Mouse (Mus musculus) bone marrow, adult 2 months (tissue): ENCODE measurements at regions not wholly inside any gene's neighbourhood (a gene's known extent, or its start where the extent isn't known, plus 50 kb on each side); places are given as distances from the start of the nearest gene placed in this dataset.

Source experiments
- H3K27ac ChIP-seq: fragments of 200-500 bp; 2 replicates; pipeline ENCODE4 v1.5.1; 2012; ENCODE audit warnings: low read depth, mild to moderate bottlenecking, control low read depth, inconsistent platforms, low read length; ENCODE audit not compliant: control insufficient read depth, poor library complexity, insufficient read depth
- H3K4me1 ChIP-seq: fragments of 200-500 bp; 2 replicates; pipeline ENCODE4 v1.6.1; 2011; ENCODE audit warnings: low read length; ENCODE audit not compliant: control insufficient read depth, insufficient read depth
- H3K4me3 ChIP-seq: fragments of 200-500 bp; replicated peaks from 2 replicates; pipeline ENCODE3; 2011; ENCODE audit warnings: mild to moderate bottlenecking, low read depth, low read length, control low read depth; ENCODE audit not compliant: control insufficient read depth
- CTCF ChIP-seq: fragments of 200-500 bp; IDR thresholded peaks from 2 replicates; pipeline ENCODE4 v1.5.1; 2011; ENCODE audit warnings: low read length, control low read depth; ENCODE audit not compliant: control insufficient read depth, insufficient read depth
- POLR2A ChIP-seq: fragments of 200-500 bp; IDR thresholded peaks from 2 replicates; pipeline ENCODE4 v1.6.1; 2011; ENCODE audit warnings: low read depth, mild to moderate bottlenecking, control low read depth, low read length, borderline replicate concordance; ENCODE audit not compliant: control insufficient read depth
- WGBS: fragments of 180-500 bp; shearing (Covaris S2); methylation state at CpG from one replicate; pipeline ENCODE4 v1.1.7; 2018; 5-methylcytosine and 5-hydroxymethylcytosine counted together

GRCm38 (mm10) chr19:14343890-14344289 is 254.0 kb downstream of the Tle4 start:
- 21% methylated on average over 5 of the region's 5 CpGs for WGBS

GRCm38 (mm10) chr19:14344467-14344866 is 253.4 kb downstream of the Tle4 start:
- H3K27ac ChIP-seq, result no peak overlapping the region
- WGBS, result 26% methylated on average over 3 of the region's 3 CpGs
- H3K4me1 ChIP-seq, result no peaks in the 10 kb centered on the region; the same call in 1 of the 2 replicates
- TF ChIP-seq POLR2A, result no peak
- no peak for TF ChIP-seq CTCF
- H3K4me3 ChIP-seq, result no peak overlapping the region

More at GRCm38 (mm10) chr19:14343890-14344289, 254.0 kb downstream of the Tle4 start:
- no peaks in the 10 kb centered on the region; the same call in 1 of the 2 replicates for H3K4me1 ChIP-seq
- H3K27ac ChIP-seq, result no peak overlapping the region
- TF ChIP-seq CTCF (no peak), POLR2A (no peak)
- no peak overlapping the region for H3K4me3 ChIP-seq

DNA sequence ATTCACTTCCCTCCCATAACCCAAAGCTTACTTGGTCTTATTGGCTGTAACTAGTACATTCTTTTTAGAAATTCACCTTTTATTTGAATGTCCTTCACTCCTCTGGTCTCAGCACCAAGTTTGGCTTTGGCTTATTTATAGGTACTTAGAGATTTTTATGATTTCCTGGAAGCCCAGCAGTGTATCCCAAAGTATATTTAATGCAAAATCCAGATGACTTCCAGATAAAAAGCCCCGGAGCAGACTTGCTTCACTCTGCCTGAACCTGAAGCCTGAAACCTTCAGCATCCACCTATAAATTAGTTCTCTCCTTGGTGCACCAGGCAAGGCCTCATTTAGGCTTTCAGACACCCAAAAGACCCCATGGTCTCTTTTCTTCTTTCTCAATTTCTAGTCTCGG is 250.8 kb downstream of the Tle4 start:
- 64% methylated on average over 2 of the region's 2 CpGs for WGBS
- Histone ChIP-seq H3K27ac (no peak overlapping the region), H3K4me3 (no peak overlapping the region), H3K4me1 (no peaks in the 10 kb centered on the region; the same call in 1 of the 2 replicates)
- no peak for TF ChIP-seq CTCF
- no peak for TF ChIP-seq POLR2A

DNA sequence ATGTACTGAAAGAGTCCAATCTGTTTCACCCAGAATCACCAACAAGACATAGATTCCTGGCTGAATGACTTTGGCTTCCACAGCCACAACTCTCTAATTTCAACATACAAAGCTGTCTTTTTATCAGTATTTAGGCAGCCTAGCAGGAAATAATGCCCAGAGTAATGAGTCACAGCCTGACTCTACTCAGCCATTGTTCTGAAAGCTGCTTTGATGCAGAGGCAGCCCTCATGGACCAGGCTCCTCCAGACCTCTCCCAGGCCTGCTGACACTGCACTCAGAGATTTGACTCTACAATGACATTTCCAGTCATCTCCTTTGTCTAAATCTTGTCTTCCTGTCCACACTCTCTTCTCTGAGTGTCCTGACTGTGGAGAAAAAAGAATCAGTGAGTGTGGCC is 250.4 kb downstream of the Tle4 start:
- TF ChIP-seq CTCF, result no peak
- TF ChIP-seq POLR2A, result no peak
- Histone ChIP-seq H3K4me1 (no peaks in the 10 kb centered on the region; the same call in 1 of the 2 replicates), H3K27ac (no peak overlapping the region), H3K4me3 (no peak overlapping the region)

GRCm38 (mm10) chr19:14349753-14350152 is 248.1 kb downstream of the Tle4 start:
- TF ChIP-seq POLR2A (no peak), CTCF (no peak)
- 82% methylated on average over 2 of the region's 2 CpGs for WGBS
- Histone ChIP-seq H3K27ac (no peak overlapping the region), H3K4me3 (no peak overlapping the region), H3K4me1 (no peaks in the 10 kb centered on the region; the same call in 1 of the 2 replicates)

- TF ChIP-seq POLR2A (no peak), CTCF (no peak)
- H3K27ac ChIP-seq, result no peak overlapping the region
- no peak overlapping the region for H3K4me3 ChIP-seq
- WGBS, result 28% methylated on average over 4 of the region's 4 CpGs
- H3K4me1 ChIP-seq, result no peaks in the 10 kb centered on the region; the same call in 1 of the 2 replicates
Observed at GRCm38 (mm10) chr19:14351728-14352340, 246.0 kb downstream of the Tle4 start.

DNA sequence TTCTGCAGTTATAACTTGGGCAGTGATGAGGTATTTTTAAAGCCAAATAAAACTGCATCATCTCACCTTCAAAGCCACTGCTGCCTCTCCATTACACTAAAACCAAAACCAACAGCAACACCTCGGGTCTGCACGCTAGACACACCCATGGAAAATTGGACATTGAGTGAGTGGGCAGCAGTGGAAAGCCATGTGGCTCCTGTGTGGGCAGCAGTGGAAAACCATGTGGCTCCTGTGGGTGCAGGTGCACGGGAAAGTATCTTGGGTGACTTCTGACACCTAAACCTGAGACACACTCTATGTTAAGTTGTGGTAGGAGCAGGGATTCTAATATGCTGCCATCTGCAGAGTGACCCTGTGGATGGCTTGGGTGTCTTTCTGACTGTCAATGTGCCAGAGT is 245.3 kb downstream of the Tle4 start:
- Histone ChIP-seq H3K27ac (no peak overlapping the region), H3K4me1 (no peaks in the 10 kb centered on the region; the same call in 1 of the 2 replicates), H3K4me3 (no peak overlapping the region)
- WGBS, result 73% methylated on average over 3 of the region's 3 CpGs
- TF ChIP-seq POLR2A (no peak), CTCF (no peak)

DNA sequence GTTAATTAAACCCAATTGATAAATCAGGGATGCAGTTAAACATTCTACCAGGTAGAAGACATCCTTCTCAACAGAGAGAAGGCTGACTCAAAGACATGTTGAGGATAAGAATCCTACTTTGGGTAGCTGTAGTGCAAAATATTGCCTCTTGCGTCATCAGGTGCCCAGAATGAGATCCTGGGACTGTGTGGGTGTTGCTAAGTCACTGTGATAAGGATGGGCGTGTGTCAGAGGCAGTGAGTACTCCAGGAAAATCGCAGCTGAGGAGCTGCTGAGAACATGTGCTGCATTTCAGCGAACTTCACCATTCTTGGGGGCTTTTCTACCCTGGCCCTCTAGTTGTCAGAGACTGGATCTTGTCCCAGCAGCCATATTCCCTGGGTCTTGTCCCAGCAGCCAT is 244.7 kb downstream of the Tle4 start:
- Histone ChIP-seq H3K4me3 (no peak overlapping the region), H3K27ac (no peak overlapping the region), H3K4me1 (no peaks in the 10 kb centered on the region; the same call in 1 of the 2 replicates)
- no peak for TF ChIP-seq POLR2A
- no peak for TF ChIP-seq CTCF
- 65% methylated on average over 4 of the region's 4 CpGs for WGBS

GRCm38 (mm10) chr19:14355128-14355527 is 242.7 kb downstream of the Tle4 start:
- Histone ChIP-seq H3K27ac (no peak overlapping the region), H3K4me3 (no peak overlapping the region), H3K4me1 (no peaks in the 10 kb centered on the region; the same call in 1 of the 2 replicates)
- WGBS, result 66% methylated on average over 2 of the region's 2 CpGs
- TF ChIP-seq CTCF, result no peak
- no peak for TF ChIP-seq POLR2A
